Mouse (Mus musculus) heart, embryonic 14.5 days (tissue): Measurements from ENCODE around the gene Pid1. TPM values are rescaled to one million over a fixed set of nuclear protein-coding genes. Genes with fewer than 3 reads are reported as not detected.

Experiments
- ATAC-seq: fragments of 200-750 bp; cut with Nextera tagmentation; 2 replicates; pipeline ENCODE4 v1.8.0; 2017; ENCODE audit warnings: low read depth, moderate TSS enrichment; ENCODE audit not compliant: insufficient number of reproducible peaks, insufficient read depth, low FRiP score
- H3K27ac ChIP-seq, 2 experiments: fragments of 200-500 bp in 1 of 2; fragments of 300-500 bp in 1 of 2; sonication (generic) in 1 of 2; replicated peaks in 1 of 2; 2 replicates each; pipeline ENCODE4 v1.5.1; 2012 to 2014; ENCODE audit warnings: low read depth in 2 of 2, low read length in 2 of 2, control low read depth in 1 of 2, mild to moderate bottlenecking in 1 of 2, mixed read lengths in 1 of 2; ENCODE audit not compliant: control insufficient read depth in 1 of 2, insufficient read depth in 1 of 2
- H3K27me3 ChIP-seq: fragments of 300-500 bp; sonication (generic); 2 replicates; pipeline ENCODE4 v1.6.1; 2014; ENCODE audit warnings: mild to moderate bottlenecking, low read length, control low read depth; ENCODE audit not compliant: control insufficient read depth, insufficient read depth
- H3K36me3 ChIP-seq: fragments of 300-500 bp; sonication (generic); 2 replicates; pipeline ENCODE4 v1.6.1; 2014; ENCODE audit warnings: mild to moderate bottlenecking, control low read depth, low read length, mixed read lengths; ENCODE audit not compliant: control insufficient read depth, insufficient read depth
- H3K4me1 ChIP-seq, 2 experiments: fragments of 200-500 bp in 1 of 2; fragments of 300-500 bp in 1 of 2; sonication (generic) in 1 of 2; 2 replicates each; pipeline ENCODE4 v1.6.1; 2012 to 2014; ENCODE audit warnings: low read length in 2 of 2, control low read depth in 1 of 2, mixed read lengths in 1 of 2; ENCODE audit not compliant: control insufficient read depth in 2 of 2, insufficient read depth in 2 of 2
- H3K4me2 ChIP-seq: fragments of 300-500 bp; sonication (generic); 2 replicates; pipeline ENCODE4 v1.6.1; 2014; ENCODE audit warnings: mild to moderate bottlenecking, low read length
- H3K4me3 ChIP-seq, 2 experiments: fragments of 200-500 bp in 1 of 2; fragments of 300-500 bp in 1 of 2; sonication (generic) in 1 of 2; 2 replicates each; pipeline ENCODE4 v1.5.1; 2012 to 2014; ENCODE audit warnings: low read length in 2 of 2, mild to moderate bottlenecking in 2 of 2, control low read depth in 1 of 2, low read depth in 1 of 2, moderate library complexity in 1 of 2; ENCODE audit not compliant: control insufficient read depth in 1 of 2, insufficient read depth in 1 of 2
- H3K9ac ChIP-seq: fragments of 300-500 bp; sonication (generic); 2 replicates; pipeline ENCODE4 v1.6.1; 2014; ENCODE audit warnings: mild to moderate bottlenecking, low read length
- H3K9me3 ChIP-seq: fragments of 300-500 bp; sonication (generic); 2 replicates; pipeline ENCODE4 v1.6.1; 2016; ENCODE audit warnings: low read length, control low read depth; ENCODE audit not compliant: control insufficient read depth
- WGBS: fragments of 180-500 bp; shearing (Covaris S2); extraction: QIAGEN DNeasy Blood & Tissue Kit; methylation state at CpG from one replicate; pipeline ENCODE4 v1.1.7; 2014; 5-methylcytosine and 5-hydroxymethylcytosine counted together
- polyA plus RNA-seq: library from polyadenylated mRNA; unstranded; fragments of >200 nt; fragmentation: Nextera tagmentation; extraction: Ambion mirVana; gene quantifications from 2 replicates; pipeline ENCODE4 v1.2.1, GENCODE M21; 2014

Gene Pid1
- polyA plus RNA-seq, 1 experiment from 2014 or later: 11.2 TPM

DNA sequence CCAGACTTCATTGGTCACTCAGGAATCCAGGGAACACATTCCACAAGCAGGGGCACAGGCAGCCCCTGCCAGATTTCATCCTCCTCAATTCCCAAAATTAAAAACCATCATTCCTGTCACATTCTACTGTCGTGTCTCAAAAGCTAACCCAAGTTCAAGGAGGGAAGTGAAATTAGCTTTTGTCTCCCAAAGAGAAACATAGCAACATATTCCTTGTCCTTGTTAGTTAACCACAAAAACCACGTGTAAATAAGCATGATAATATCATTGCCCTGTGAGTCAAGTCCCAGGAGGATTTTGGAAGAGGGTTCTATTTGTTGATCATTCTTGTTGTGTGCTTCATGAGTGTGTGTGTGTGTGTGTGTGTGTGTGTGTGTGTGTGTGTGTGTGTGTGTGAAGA, 164.1 kb downstream of the Pid1 start:
- Histone ChIP-seq H3K4me3 (no peak overlapping the region), H3K27me3 (no peaks in the 10 kb centered on the region), H3K36me3 (no peaks in the 10 kb centered on the region), H3K4me2 (no peak overlapping the region), H3K9me3 (no peaks in the 10 kb centered on the region), H3K27ac (no peak overlapping the region), H3K4me1 (no peaks in the 10 kb centered on the region), H3K9ac (no peak overlapping the region)
- WGBS: 67% methylated on average over 2 of the region's 2 CpGs
- no peak for ATAC-seq

DNA sequence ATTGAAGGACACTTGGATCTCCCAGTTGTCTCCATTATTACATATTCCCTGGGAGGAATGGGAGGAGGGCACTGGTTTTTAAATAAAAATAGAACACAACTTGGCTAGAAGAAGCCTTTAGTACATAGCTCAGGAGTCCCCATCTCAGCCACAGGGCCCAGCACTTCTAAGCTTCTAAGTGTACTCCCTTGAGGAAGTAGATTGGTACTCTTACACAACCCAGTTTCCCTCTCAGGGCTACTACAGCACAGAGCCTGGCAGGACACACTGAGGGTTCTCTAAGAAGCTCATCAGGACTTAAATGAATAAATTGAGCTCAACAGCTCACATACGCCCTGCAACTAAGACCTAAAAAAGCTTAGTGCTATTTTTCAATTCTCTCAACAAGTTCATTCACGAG, 165.1 kb downstream of the Pid1 start:
- Histone ChIP-seq H3K4me1 (no peaks in the 10 kb centered on the region), H3K9ac (no peak overlapping the region), H3K27me3 (no peaks in the 10 kb centered on the region), H3K9me3 (no peaks in the 10 kb centered on the region), H3K4me3 (no peak overlapping the region), H3K4me2 (no peak overlapping the region), H3K36me3 (no peaks in the 10 kb centered on the region), H3K27ac (no peak overlapping the region)
- 84% methylated on average over 2 of the region's 2 CpGs for WGBS
- ATAC-seq: no peak

DNA sequence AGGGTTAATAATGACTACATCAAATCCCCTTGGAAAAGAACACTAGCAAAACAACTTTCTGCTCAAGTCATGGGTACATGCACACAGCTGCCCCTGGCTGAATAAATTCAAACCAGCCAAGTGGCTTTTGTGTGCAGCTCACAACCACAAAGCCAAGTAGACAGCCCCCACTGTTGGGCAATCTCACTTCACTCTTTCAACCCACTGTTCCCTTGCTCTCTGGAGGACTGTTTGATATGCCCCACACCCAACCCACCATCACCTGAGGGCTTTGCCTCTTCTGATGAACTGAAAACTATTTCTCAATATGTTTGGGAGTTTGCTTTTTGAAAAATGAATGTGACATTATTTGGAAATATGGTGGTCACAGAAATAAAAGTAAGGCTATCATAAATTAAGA, 171.8 kb downstream of the Pid1 start:
- H3K27me3 ChIP-seq: no peaks in the 10 kb centered on the region
- no peak for ATAC-seq
- H3K4me2 ChIP-seq: no peak overlapping the region
- H3K27ac ChIP-seq: no peak overlapping the region
- no peaks in the 10 kb centered on the region for H3K9me3 ChIP-seq
- H3K4me3 ChIP-seq: no peak overlapping the region
- H3K4me1 ChIP-seq: no peaks in the 10 kb centered on the region
- no peak overlapping the region for H3K9ac ChIP-seq
- no peaks in the 10 kb centered on the region for H3K36me3 ChIP-seq

DNA sequence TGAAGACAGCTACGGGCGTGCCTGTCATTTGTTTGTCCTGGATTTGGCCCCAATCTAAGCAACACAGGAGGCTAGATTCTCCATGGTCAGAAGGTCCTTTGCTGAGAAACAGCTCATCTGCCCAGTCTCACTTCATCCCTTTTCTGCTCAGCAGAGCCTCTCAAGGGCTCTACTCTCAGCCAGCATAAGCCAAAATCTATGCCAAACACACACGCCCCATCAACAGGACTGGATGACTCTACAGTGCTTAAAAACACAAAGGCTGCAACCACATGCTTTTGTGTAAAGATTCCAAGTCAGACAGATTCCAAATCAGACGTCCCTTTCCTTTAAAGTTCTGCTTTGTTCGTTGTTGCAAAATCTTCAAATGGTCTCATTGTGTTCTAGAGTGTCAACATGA, 174.5 kb downstream of the Pid1 start:
- Histone ChIP-seq H3K4me1 (no peaks in the 10 kb centered on the region), H3K4me3 (no peak overlapping the region), H3K9ac (no peak overlapping the region), H3K27me3 (no peaks in the 10 kb centered on the region), H3K36me3 (no peaks in the 10 kb centered on the region), H3K9me3 (no peaks in the 10 kb centered on the region), H3K4me2 (no peak overlapping the region), H3K27ac (no peak overlapping the region)
- 69% methylated on average over 5 of the region's 5 CpGs for WGBS
- ATAC-seq: no peak

DNA sequence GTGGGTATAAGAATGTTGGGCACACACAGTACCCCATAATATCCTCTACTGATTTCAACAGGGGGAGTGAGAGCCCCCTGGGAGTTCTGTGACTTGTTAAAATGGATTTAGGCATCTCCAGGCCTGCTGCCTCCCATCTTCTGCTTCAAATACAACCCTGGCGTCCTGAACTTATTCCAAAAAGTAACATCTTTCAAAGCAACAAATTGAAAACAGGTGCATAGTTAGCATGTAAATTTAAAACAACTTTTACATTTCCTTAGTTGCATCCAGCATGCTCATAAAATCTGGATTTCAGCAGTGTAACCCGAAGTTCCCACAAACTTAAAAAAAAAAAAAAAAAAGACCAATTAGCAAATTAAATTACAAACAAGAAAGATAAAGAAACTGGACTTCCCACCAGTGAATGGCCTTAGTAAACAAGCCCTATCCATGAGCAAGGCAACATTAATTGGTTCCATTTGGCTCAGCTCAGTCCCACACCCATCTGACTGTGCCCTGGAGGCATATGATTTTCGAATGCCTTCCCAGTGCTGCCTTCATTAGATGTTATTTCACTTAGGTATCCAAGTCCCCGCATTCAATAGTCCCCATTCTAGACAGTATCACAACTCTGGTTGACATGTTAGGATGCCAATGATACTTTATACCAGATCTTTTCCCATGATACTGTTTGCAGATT, 177.1 kb downstream of the Pid1 start:
- H3K4me3 ChIP-seq: no peak overlapping the region
- no peaks in the 10 kb centered on the region for H3K4me1 ChIP-seq
- no peak overlapping the region for H3K9ac ChIP-seq
- H3K27ac ChIP-seq: no peak overlapping the region
- H3K27me3 ChIP-seq: no peaks in the 10 kb centered on the region
- 73% methylated on average over 4 of the region's 4 CpGs for WGBS
- no peaks in the 10 kb centered on the region for H3K36me3 ChIP-seq
- H3K9me3 ChIP-seq: no peaks in the 10 kb centered on the region
- ATAC-seq: no peak
- no peak overlapping the region for H3K4me2 ChIP-seq

DNA sequence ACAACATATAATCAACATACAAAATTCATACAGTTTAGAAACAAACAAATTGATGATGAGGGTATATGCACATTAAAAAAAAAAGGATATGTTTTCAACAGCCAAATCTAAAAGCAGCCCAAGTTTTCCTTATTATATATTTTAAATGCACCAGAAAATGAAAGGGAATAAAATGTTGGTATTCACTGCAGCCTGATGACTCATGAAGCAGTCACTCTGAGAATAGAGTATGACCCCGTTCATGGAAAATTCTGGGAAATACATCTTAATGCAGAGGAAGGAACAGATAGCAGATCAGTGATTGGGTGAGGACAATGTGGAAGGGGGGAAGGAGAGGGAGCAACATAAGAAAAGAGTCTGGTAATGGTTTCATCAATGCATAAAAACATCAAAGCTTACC, 186.3 kb downstream of the Pid1 start:
- Histone ChIP-seq H3K4me2 (no peak overlapping the region), H3K27ac (no peak overlapping the region), H3K4me1 (no peaks in the 10 kb centered on the region), H3K27me3 (no peaks in the 10 kb centered on the region), H3K9me3 (no peaks in the 10 kb centered on the region), H3K4me3 (no peak overlapping the region), H3K9ac (no peak overlapping the region), H3K36me3 (no peaks in the 10 kb centered on the region)
- ATAC-seq: no peak
- 49% methylated on average over 1 of the region's 1 CpGs for WGBS

DNA sequence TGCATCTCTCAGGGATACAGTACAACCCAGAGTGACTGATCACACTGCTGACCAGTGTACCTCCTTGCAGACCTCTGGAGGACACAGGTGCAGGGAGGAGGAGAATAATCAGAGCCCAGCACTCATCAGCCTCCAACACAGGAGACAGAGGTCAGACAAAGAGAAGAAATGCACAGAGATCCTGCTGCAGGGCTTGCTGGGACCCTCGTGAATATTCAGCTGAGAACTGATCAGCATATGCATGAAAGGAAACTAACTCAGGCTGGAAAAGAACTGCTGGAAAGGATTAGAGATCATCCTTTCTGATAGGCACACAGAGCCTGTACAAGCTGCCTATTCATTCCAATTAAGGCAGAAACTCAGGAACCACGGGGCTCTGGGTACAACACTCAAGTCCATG, 186.9 kb downstream of the Pid1 start:
- no peaks in the 10 kb centered on the region for H3K27me3 ChIP-seq
- H3K4me1 ChIP-seq: no peaks in the 10 kb centered on the region
- 39% methylated on average over 2 of the region's 2 CpGs for WGBS
- H3K9me3 ChIP-seq: no peaks in the 10 kb centered on the region
- H3K9ac ChIP-seq: no peak overlapping the region
- no peaks in the 10 kb centered on the region for H3K36me3 ChIP-seq
- H3K4me3 ChIP-seq: no peak overlapping the region
- ATAC-seq: no peak
- no peak overlapping the region for H3K27ac ChIP-seq
- H3K4me2 ChIP-seq: no peak overlapping the region

DNA sequence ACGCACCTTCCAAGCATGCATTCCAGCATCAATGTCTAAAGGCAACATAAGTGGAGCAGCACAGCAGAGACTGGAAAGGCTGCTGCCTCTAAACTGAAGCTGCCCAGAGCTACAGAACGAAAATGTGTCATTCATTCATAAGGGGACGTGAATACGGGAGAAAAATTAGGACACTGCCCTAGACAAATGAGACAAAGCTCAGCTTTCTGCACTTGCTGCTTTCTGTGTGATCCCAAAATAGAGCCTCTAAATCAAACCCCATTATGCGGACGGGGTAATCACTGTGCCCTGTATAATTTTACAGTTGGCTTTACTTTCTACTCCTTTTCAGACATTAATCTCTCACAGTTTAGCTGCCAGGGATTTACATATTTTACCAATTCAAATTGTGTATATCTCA, 191.0 kb downstream of the Pid1 start:
- no peak for ATAC-seq
- H3K4me1 ChIP-seq: no peaks in the 10 kb centered on the region
- H3K27me3 ChIP-seq: no peaks in the 10 kb centered on the region
- no peak overlapping the region for H3K9ac ChIP-seq
- WGBS: 63% methylated on average over 6 of the region's 6 CpGs
- no peak overlapping the region for H3K4me3 ChIP-seq
- H3K27ac ChIP-seq: no peak overlapping the region
- H3K36me3 ChIP-seq: no peaks in the 10 kb centered on the region
- H3K9me3 ChIP-seq: no peaks in the 10 kb centered on the region
- no peak overlapping the region for H3K4me2 ChIP-seq
